Mouse (Mus musculus) liver, postnatal 0 days (tissue): ENCODE data around the gene Dmkn.

Experiments used
- CTCF ChIP-seq: sonication (generic); IDR thresholded peaks from 2 replicates; pipeline ENCODE4 v1.5.1; 2016; ENCODE audit warnings: antibody characterized with exemption, low read depth
- EP300 ChIP-seq: IDR thresholded peaks from 2 replicates; pipeline ENCODE4 v1.6.1; 2016; ENCODE audit warnings: antibody characterized with exemption, low read depth, mild to moderate bottlenecking

- TF ChIP-seq CTCF, result peak; percentile 78
- no peak for TF ChIP-seq EP300
These were observed 42.4 kb downstream of the Dmkn start for GRCm38 (mm10) chr7:30805924-30806323.
